Mouse (Mus musculus) lung, adult 2 months (tissue): ENCODE measurements at regions not wholly inside any gene's neighbourhood (a gene's known extent, or its start where the extent isn't known, plus 50 kb on each side); places are given as distances from the start of the nearest gene placed in this dataset.

Source experiments
- CTCF ChIP-seq: fragments of 200-500 bp; IDR thresholded peaks from 2 replicates; pipeline ENCODE4 v1.5.1; 2011; ENCODE audit warnings: mild to moderate bottlenecking, low read length, control low read depth; ENCODE audit not compliant: insufficient read depth
- POLR2A ChIP-seq: fragments of 200-500 bp; IDR thresholded peaks from 2 replicates; pipeline ENCODE4 v1.6.1; 2011; ENCODE audit warnings: low read depth, mild to moderate bottlenecking, control low read depth, low read length, borderline replicate concordance; ENCODE audit errors: extremely low read depth

DNA sequence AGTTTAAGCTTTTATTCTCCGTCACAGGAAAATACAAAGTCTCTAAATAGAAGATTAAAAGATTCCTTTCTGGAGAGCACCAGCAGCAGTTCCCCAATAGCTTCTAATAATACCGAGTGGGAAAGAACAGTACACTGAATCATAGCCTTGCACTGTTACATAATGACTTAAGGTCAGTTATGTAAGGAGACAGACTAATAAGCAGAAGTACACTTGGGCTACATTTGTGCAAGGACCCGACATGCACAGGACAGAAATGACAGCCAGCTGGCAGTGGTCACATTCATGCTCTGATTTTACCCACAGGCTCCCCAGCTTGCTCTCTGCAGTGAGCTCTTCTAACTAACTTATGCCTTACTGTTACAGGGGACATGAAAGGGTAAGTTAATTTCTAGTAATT is 212.4 kb upstream of the Htr2a start:
- no peak for TF ChIP-seq POLR2A
- TF ChIP-seq CTCF = no peak
